Mouse (Mus musculus): ENCODE measurements around the gene Slc22a5.

- no peak for TF ChIP-seq CTCF (IDR thresholded peaks at IDR 0.05; ENCODE audit: low read depth)
- no peak for TF ChIP-seq EP300 (optimal IDR thresholded peaks at IDR 0.05)
Measured at GRCm38 (mm10) chr11:53908686-53909085, 17.2 kb upstream of the Slc22a5 start.
